8 mouse cellular contexts compared by ENCODE assay signal in genomic region chr11:31170052-31170646, GRCm38 (mm10). TPM values are rescaled to one million over a fixed set of nuclear protein-coding genes. Genes with fewer than 3 reads are reported as not detected.
DNase-seq lines count a peak whose midpoint lies in the region; ATAC-seq lines count a peak whose summit lies in the region.

No protein-coding gene starts in this region.

- intact Hi-C loops in left cerebral cortex, postnatal 14 days (cut with DNase I), result no loop called here

- peak; percentile 5 for DNase-seq in Muller cell, postnatal 12 days (ENCODE audit: inconsistent ontology term)
- DNase-seq in brain, adult 2 months (ENCODE audit: low read depth, low spot score), result peak; percentile 27
- peak; percentile 34 for DNase-seq in heart, adult 8-10 months (ENCODE audit: low spot score)
- DNase-seq in neural tube, embryonic 10.5 days (ENCODE audit: extremely low spot score, low spot score), result peak; percentile 17
- no peak for DNase-seq in gastrocnemius, postnatal 10 days
- DNase-seq in cerebellum, adult 9-10 months, result no peak
- DNase-seq in left cerebral cortex, postnatal 14 days (ENCODE audit: low spot score in 2 of 2), result no peak

- no peaks in the 10 kb centered on the region for H3K27me3 ChIP-seq in limb, embryonic 12.5 days

- no peak overlapping the region for H3K27ac ChIP-seq in limb, embryonic 12.5 days

- 16% methylated on average over 4 of the region's 4 CpGs for WGBS in limb, embryonic 12.5 days

- ATAC-seq in limb, embryonic 12.5 days (ENCODE audit: insufficient number of reproducible peaks, insufficient read depth, low FRiP score, low TSS enrichment, low read depth), result peak; percentile 20; the same call in 1 of the 2 replicates

- no peak overlapping the region for H3K9ac ChIP-seq in limb, embryonic 12.5 days (replicated peaks)

- H3K4me3 ChIP-seq in limb, embryonic 12.5 days (replicated peaks), result no peak overlapping the region

- H3K4me2 ChIP-seq in limb, embryonic 12.5 days, result peak overlapping the region; percentile 63

- H3K9me3 ChIP-seq in limb, embryonic 12.5 days, result no peaks in the 10 kb centered on the region

- H3K4me1 ChIP-seq in limb, embryonic 12.5 days (replicated peaks), result no peaks in the 10 kb centered on the region

- H3K36me3 ChIP-seq in limb, embryonic 12.5 days, result no peaks in the 10 kb centered on the region

RNA-seq across cellular contexts. Expression of gene Gm17332, which starts 12.1 kb away (rescaled TPM):
- not detected for total RNA-seq in heart, adult 8-10 months (2022)
- not detected in 2 replicates for polyA plus RNA-seq in limb, embryonic 12.5 days (2016; fragmentation: Nextera tagmentation; extraction: Ambion mirVana)
- total RNA-seq in gastrocnemius, postnatal 10 days (2021), result not detected
- total RNA-seq in left cerebral cortex, postnatal 14 days (2021), result not detected

Comparison
In these comparisons a context has a peak if more than half of its experiments do, and no peak if none do; other contexts are left out.
1. DNase-seq: peak in Muller cell, postnatal 12 days (single experiment), brain, adult 2 months (single experiment), heart, adult 8-10 months (single experiment) and neural tube, embryonic 10.5 days (single experiment); none in gastrocnemius, postnatal 10 days (single experiment), cerebellum, adult 9-10 months (single experiment) and left cerebral cortex, postnatal 14 days (0 of 2).